Mouse (Mus musculus) limb, embryonic 11.5 days (tissue): ENCODE measurements at regions not wholly inside any gene's neighbourhood (a gene's known extent, or its start where the extent isn't known, plus 50 kb on each side); places are given as distances from the start of the nearest gene placed in this dataset.
"Not testable (repeated sequence)": the region's sequence is repeated elsewhere in the genome, so short reads cannot be mapped to it uniquely, and the experiment has no call there.

ENCODE experiments used
- ATAC-seq: fragments of 200-750 bp; cut with Nextera tagmentation; 2 replicates; pipeline ENCODE4 v1.8.0; 2017; ENCODE audit warnings: low read depth; ENCODE audit not compliant: insufficient number of reproducible peaks, low FRiP score, low TSS enrichment
- DNase-seq: peaks from one replicate; pipeline ENCODE4 v3.0.0-alpha.2; 2015; ENCODE audit warnings: low spot score
- H3K27ac ChIP-seq: fragments of 300-500 bp; sonication (generic); replicated peaks from 2 replicates; pipeline ENCODE4 v1.5.1; 2014; ENCODE audit warnings: low read depth, mild to moderate bottlenecking, low read length
- H3K27me3 ChIP-seq: fragments of 300-500 bp; sonication (generic); 2 replicates; pipeline ENCODE4 v1.6.1; 2014; ENCODE audit warnings: mild to moderate bottlenecking, low read length, mixed read lengths; ENCODE audit not compliant: control insufficient read depth, insufficient read depth
- H3K36me3 ChIP-seq: fragments of 300-500 bp; sonication (generic); 2 replicates; pipeline ENCODE4 v1.6.1; 2014; ENCODE audit warnings: mild to moderate bottlenecking, low read length, moderate library complexity, mixed read lengths; ENCODE audit not compliant: control insufficient read depth, insufficient read depth
- H3K4me1 ChIP-seq: fragments of 300-500 bp; sonication (generic); 2 replicates; pipeline ENCODE4 v1.6.1; 2014; ENCODE audit warnings: low read length, mixed read lengths; ENCODE audit not compliant: control insufficient read depth, insufficient read depth
- H3K4me2 ChIP-seq: fragments of 300-500 bp; sonication (generic); 2 replicates; pipeline ENCODE4 v1.6.1; 2014; ENCODE audit warnings: low read depth, mild to moderate bottlenecking, moderate library complexity; ENCODE audit not compliant: severe bottlenecking
- H3K4me3 ChIP-seq: fragments of 300-500 bp; sonication (generic); 2 replicates; pipeline ENCODE4 v1.5.1; 2014; ENCODE audit warnings: low read depth, low read length
- H3K9ac ChIP-seq: fragments of 300-500 bp; sonication (generic); 2 replicates; pipeline ENCODE4 v1.6.1; 2014; ENCODE audit warnings: mild to moderate bottlenecking, low read length
- H3K9me3 ChIP-seq: fragments of 300-500 bp; sonication (generic); 2 replicates; pipeline ENCODE4 v1.6.1; 2016; ENCODE audit warnings: low read length; ENCODE audit not compliant: control insufficient read depth
- WGBS: fragments of 180-500 bp; shearing (Covaris S2); extraction: QIAGEN DNeasy Blood & Tissue Kit; methylation state at CpG from one replicate; pipeline ENCODE4 v1.1.7; 2014; 5-methylcytosine and 5-hydroxymethylcytosine counted together

DNA sequence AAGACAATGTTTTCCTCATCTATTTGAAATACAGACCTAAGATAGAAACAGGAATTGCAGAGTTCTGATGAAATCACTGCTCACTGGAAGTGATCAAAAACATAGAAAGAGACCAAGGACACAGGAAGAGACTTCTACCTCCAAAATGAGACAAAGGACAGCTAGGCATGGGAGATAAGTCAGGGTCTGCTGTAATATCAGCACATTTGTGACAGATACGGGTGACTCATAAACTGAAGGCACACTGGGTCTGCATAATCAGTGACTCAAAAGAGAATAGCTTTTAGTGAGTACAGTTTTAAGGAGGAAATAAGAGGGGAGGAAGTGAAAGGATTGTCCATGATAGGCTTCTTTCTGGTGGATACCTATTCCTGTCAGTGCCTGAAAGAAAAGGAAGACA lies 719.7 kb downstream of the Efna5 start:
- Histone ChIP-seq H3K27me3 (no peaks in the 10 kb centered on the region), H3K27ac (no peak overlapping the region), H3K36me3 (no peaks in the 10 kb centered on the region), H3K9me3 (no peaks in the 10 kb centered on the region), H3K9ac (no peak overlapping the region), H3K4me2 (no peak overlapping the region), H3K4me1 (no peaks in the 10 kb centered on the region), H3K4me3 (no peak overlapping the region)
- DNase-seq (no peak), ATAC-seq (no peak)
- 91% methylated on average over 1 of the region's 1 CpGs for WGBS

- no peak for ATAC-seq
- Histone ChIP-seq H3K4me2 (no peak overlapping the region), H3K27me3 (no peaks in the 10 kb centered on the region), H3K9me3 (no peaks in the 10 kb centered on the region), H3K27ac (no peak overlapping the region), H3K4me1 (no peaks in the 10 kb centered on the region), H3K4me3 (no peak overlapping the region), H3K9ac (no peak overlapping the region), H3K36me3 (no peaks in the 10 kb centered on the region)
- DNase-seq: no peak
- 86% methylated on average over 2 of the region's 2 CpGs for WGBS
These were observed 720.8 kb downstream of the Efna5 start for GRCm38 (mm10) chr17:62160301-62160700.

DNA sequence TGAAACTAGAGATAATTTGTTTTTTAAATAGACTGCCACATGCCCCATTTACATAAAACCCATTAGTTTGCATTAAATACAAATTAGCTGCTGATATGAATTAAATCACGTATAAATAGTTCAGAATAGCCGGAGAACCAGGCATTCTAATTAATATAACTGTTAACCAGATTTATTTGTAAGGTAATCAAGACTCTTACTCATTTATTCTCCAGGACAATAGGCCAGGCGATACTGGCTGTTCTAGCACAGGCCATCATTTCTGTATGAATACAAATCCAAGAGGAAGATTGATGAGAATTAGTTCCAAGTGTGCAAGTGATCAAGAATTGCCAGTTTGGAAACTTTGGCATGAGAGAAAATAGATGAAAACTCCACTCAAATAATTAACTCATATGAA lies 746.1 kb downstream of the Efna5 start:
- H3K4me1 ChIP-seq: no peaks in the 10 kb centered on the region
- no peak overlapping the region for H3K4me2 ChIP-seq
- no peaks in the 10 kb centered on the region for H3K36me3 ChIP-seq
- 87% methylated on average over 3 of the region's 3 CpGs for WGBS
- DNase-seq (no peak), ATAC-seq (no peak)
- H3K27me3 ChIP-seq: no peaks in the 10 kb centered on the region
- H3K27ac ChIP-seq: no peak overlapping the region
- no peaks in the 10 kb centered on the region for H3K9me3 ChIP-seq
- no peak overlapping the region for H3K9ac ChIP-seq
- H3K4me3 ChIP-seq: no peak overlapping the region

DNA sequence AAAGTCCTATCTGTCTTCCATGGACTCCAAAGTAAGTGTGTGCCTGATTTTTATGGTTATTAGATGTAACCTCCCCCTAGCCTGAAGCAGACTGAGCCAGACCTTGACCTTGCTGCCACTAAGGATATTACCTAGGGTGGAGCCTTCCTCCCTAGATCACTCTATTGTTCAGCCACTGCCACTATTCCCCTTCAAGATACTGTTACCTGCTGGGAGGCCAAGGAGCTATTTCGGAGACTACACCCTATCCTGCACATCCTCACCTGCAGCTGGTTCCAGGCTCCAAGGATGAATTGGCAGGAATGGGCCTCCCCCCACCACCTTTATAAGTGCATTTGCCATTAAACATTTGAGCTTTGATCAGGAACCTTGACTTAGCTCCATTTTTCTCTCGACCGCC lies 769.4 kb downstream of the Efna5 start:
- H3K36me3 ChIP-seq, H3K9me3 ChIP-seq, H3K27ac ChIP-seq, H3K9ac ChIP-seq, H3K4me1 ChIP-seq, H3K4me3 ChIP-seq, H3K4me2 ChIP-seq, DNase-seq, H3K27me3 ChIP-seq, ATAC-seq: not testable (repeated sequence)
- 89% methylated on average over 3 of the region's 3 CpGs for WGBS

- no peaks in the 10 kb centered on the region for H3K9me3 ChIP-seq
- no peaks in the 10 kb centered on the region for H3K4me1 ChIP-seq
- H3K36me3 ChIP-seq: no peaks in the 10 kb centered on the region
- ATAC-seq (no peak), DNase-seq (no peak)
- H3K9ac ChIP-seq: no peak overlapping the region
- no peak overlapping the region for H3K27ac ChIP-seq
- H3K4me3 ChIP-seq: no peak overlapping the region
- H3K27me3 ChIP-seq: no peaks in the 10 kb centered on the region
- no peak overlapping the region for H3K4me2 ChIP-seq
These were observed 772.1 kb downstream of the Efna5 start for GRCm38 (mm10) chr17:62109052-62109451.

DNA sequence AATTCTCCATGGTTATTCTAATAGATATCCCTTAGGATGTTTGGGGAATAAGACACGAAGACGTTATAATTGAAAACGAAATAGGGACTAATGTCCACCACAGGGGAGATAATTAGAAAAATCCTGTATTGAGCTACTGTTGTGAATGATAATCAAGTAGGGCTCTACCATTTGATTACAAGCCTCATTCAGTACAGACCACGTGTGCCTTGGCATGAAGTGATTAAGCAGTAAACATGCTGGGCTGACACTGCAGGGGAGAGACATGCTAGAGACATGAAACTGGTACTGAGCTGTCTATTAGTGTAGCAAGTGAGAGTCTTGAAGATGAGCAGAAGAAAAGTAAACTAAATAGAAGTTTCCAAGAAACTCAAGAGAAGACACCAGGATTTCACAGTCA lies 797.8 kb downstream of the Efna5 start:
- Histone ChIP-seq H3K9me3 (no peaks in the 10 kb centered on the region), H3K36me3 (no peaks in the 10 kb centered on the region), H3K27ac (no peak overlapping the region), H3K4me1 (no peaks in the 10 kb centered on the region), H3K4me2 (no peak overlapping the region), H3K9ac (no peak overlapping the region), H3K4me3 (no peak overlapping the region), H3K27me3 (no peaks in the 10 kb centered on the region)
- ATAC-seq (no peak), DNase-seq (no peak)
- WGBS: 71% methylated on average over 4 of the region's 4 CpGs

- ATAC-seq (no peak), DNase-seq (no peak)
- no peak overlapping the region for H3K9ac ChIP-seq
- H3K4me3 ChIP-seq: no peak overlapping the region
- H3K27me3 ChIP-seq: no peaks in the 10 kb centered on the region
- H3K4me1 ChIP-seq: no peaks in the 10 kb centered on the region
- 80% methylated on average over 7 of the region's 7 CpGs for WGBS
- H3K9me3 ChIP-seq: no peaks in the 10 kb centered on the region
- H3K4me2 ChIP-seq: no peak overlapping the region
- no peaks in the 10 kb centered on the region for H3K36me3 ChIP-seq
- H3K27ac ChIP-seq: no peak overlapping the region
These were observed 803.5 kb downstream of the Efna5 start for GRCm38 (mm10) chr17:62077604-62078003.

GRCm38 (mm10) chr17:62064939-62065338 lies 816.2 kb downstream of the Efna5 start:
- Histone ChIP-seq H3K9me3 (no peaks in the 10 kb centered on the region), H3K4me3 (no peak overlapping the region), H3K27ac (no peak overlapping the region), H3K36me3 (no peaks in the 10 kb centered on the region), H3K27me3 (no peaks in the 10 kb centered on the region), H3K9ac (no peak overlapping the region), H3K4me1 (no peaks in the 10 kb centered on the region), H3K4me2 (no peak overlapping the region)
- DNase-seq: no peak
- ATAC-seq: no peak
- 71% methylated on average over 1 of the region's 1 CpGs for WGBS

DNA sequence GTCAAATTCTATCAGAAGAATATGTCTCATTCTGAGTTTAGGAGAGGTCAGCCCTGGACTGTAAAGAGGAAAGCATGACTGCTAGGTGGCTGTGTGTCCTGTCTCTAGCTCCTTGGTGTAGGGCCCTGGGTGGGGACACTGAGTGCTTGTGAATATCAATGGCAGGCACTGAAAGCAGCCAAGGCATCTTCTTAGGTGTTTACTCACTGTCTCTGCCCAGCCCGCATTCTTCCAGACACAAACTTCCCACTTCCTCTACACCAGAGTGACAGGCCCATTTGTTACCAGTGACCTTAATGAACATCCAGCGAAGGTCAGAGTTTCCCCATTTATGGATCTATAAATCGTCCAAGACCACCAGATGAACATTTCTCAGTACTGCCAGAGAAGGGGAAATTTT lies 823.1 kb downstream of the Efna5 start:
- Histone ChIP-seq H3K4me2 (no peak overlapping the region), H3K27me3 (no peaks in the 10 kb centered on the region), H3K9me3 (no peaks in the 10 kb centered on the region), H3K9ac (no peak overlapping the region), H3K36me3 (no peaks in the 10 kb centered on the region), H3K4me3 (no peak overlapping the region), H3K4me1 (no peaks in the 10 kb centered on the region), H3K27ac (no peak overlapping the region)
- WGBS: 8% methylated on average over 3 of the region's 3 CpGs
- ATAC-seq: no peak
- DNase-seq: peak; percentile 22
